Mouse (Mus musculus) neural tube, embryonic 13.5 days (tissue): Measurements from ENCODE around the gene Sufu. TPM values are rescaled to one million over a fixed set of nuclear protein-coding genes. Genes with fewer than 3 reads are reported as not detected.

Experiments used
- ATAC-seq: fragments of 200-750 bp; cut with Nextera tagmentation; 2 replicates; pipeline ENCODE4 v1.8.0; 2017; ENCODE audit warnings: low read depth, mild to moderate bottlenecking, moderate TSS enrichment, moderate library complexity
- H3K27ac ChIP-seq: fragments of 300-500 bp; sonication (generic); replicated peaks from 2 replicates; pipeline ENCODE4 v1.5.1; 2015; ENCODE audit warnings: moderate library complexity, mild to moderate bottlenecking, inconsistent platforms
- H3K27me3 ChIP-seq: fragments of 300-500 bp; sonication (generic); 2 replicates; pipeline ENCODE4 v1.6.1; 2015; ENCODE audit warnings: mild to moderate bottlenecking, inconsistent platforms
- H3K36me3 ChIP-seq: fragments of 300-500 bp; sonication (generic); 2 replicates; pipeline ENCODE4 v1.6.1; 2015; ENCODE audit warnings: mild to moderate bottlenecking, inconsistent platforms
- H3K4me1 ChIP-seq: fragments of 300-500 bp; sonication (generic); replicated peaks from 2 replicates; pipeline ENCODE4 v1.6.1; 2015; ENCODE audit warnings: inconsistent platforms
- H3K4me2 ChIP-seq: fragments of 300-500 bp; sonication (generic); 2 replicates; pipeline ENCODE4 v1.6.1; 2015; ENCODE audit warnings: inconsistent platforms, mild to moderate bottlenecking, moderate library complexity
- H3K4me3 ChIP-seq: fragments of 300-500 bp; sonication (generic); 2 replicates; pipeline ENCODE4 v1.5.1; 2015; ENCODE audit warnings: mild to moderate bottlenecking, inconsistent platforms
- H3K9ac ChIP-seq: fragments of 300-500 bp; sonication (generic); 2 replicates; pipeline ENCODE4 v1.6.1; 2015; ENCODE audit warnings: moderate library complexity, mild to moderate bottlenecking, inconsistent platforms
- H3K9me3 ChIP-seq: fragments of 300-500 bp; sonication (generic); 2 replicates; pipeline ENCODE4 v1.6.1; 2016; ENCODE audit warnings: inconsistent platforms
- WGBS: fragments of 180-500 bp; shearing (Covaris S2); methylation state at CpG from one replicate; pipeline ENCODE4 v1.1.7; 2015; 5-methylcytosine and 5-hydroxymethylcytosine counted together
- polyA plus RNA-seq: library from polyadenylated mRNA; unstranded; fragments of >200 nt; fragmentation: Nextera tagmentation; extraction: Ambion mirVana; gene quantifications from 2 replicates; pipeline ENCODE4 v1.2.1, GENCODE M21; 2015

Gene Sufu
- 24.8 and 27.9 TPM in 2 replicates for polyA plus RNA-seq

GRCm38 (mm10) chr19:46396686-46397435, at the start of gene Sufu:
Gene Sufu, plus strand, starts transcription at chr19:46396896.
- peaks cover 54% of the 10 kb centered on the region for H3K4me1 ChIP-seq
- peak within 1 kb of the TSS; percentile 81 for H3K4me2 ChIP-seq
- peak within 1 kb of the TSS; percentile 90 for H3K4me3 ChIP-seq
- no peaks in the 10 kb centered on the region for H3K27me3 ChIP-seq
- ATAC-seq, result peak; percentile 87
- peak within 1 kb of the TSS; percentile 89 for H3K9ac ChIP-seq
- under 1% methylated on average over 56 of the region's 57 CpGs for WGBS
- peaks cover 9% of the 10 kb centered on the region for H3K36me3 ChIP-seq
- H3K27ac ChIP-seq, result peak within 1 kb of the TSS; percentile 85
- no peaks in the 10 kb centered on the region for H3K9me3 ChIP-seq

GRCm38 (mm10) chr19:46347146-46347545, 49.5 kb upstream of the Sufu start:
- 94% methylated on average over 1 of the region's 1 CpGs for WGBS
- ATAC-seq, result no peak
- H3K9me3 ChIP-seq, result no peaks in the 10 kb centered on the region

GRCm38 (mm10) chr19:46347936-46348668, 48.6 kb upstream of the Sufu start:
- Histone ChIP-seq H3K27ac (peak overlapping the region; percentile 92), H3K4me3 (peak overlapping the region; percentile 64), H3K36me3 (no peaks in the 10 kb centered on the region), H3K9ac (peak overlapping the region; percentile 85), H3K4me2 (peak overlapping the region; percentile 76), H3K4me1 (peaks cover 24% of the 10 kb centered on the region), H3K9me3 (no peaks in the 10 kb centered on the region), H3K27me3 (peaks cover 43% of the 10 kb centered on the region)
- 33% methylated on average over 14 of the region's 14 CpGs for WGBS
- ATAC-seq, result peak; percentile 1; the same call in 1 of the 2 replicates

More at GRCm38 (mm10) chr19:46347146-46347545, 49.5 kb upstream of the Sufu start:
- Histone ChIP-seq H3K4me1 (peaks cover 24% of the 10 kb centered on the region), H3K27me3 (peaks cover 43% of the 10 kb centered on the region), H3K9ac (no peak overlapping the region), H3K27ac (no peak overlapping the region), H3K36me3 (no peaks in the 10 kb centered on the region), H3K4me3 (no peak overlapping the region), H3K4me2 (no peak overlapping the region)

GRCm38 (mm10) chr19:46348761-46349458, 47.8 kb upstream of the Sufu start:
- H3K4me2 ChIP-seq, result peak overlapping the region; percentile 76
- H3K27me3 ChIP-seq, result peaks cover 38% of the 10 kb centered on the region
- H3K9ac ChIP-seq, result peak overlapping the region; percentile 85
- WGBS, result 1% methylated on average over 76 of the region's 78 CpGs
- H3K27ac ChIP-seq, result peak overlapping the region; percentile 92
- peaks cover 24% of the 10 kb centered on the region for H3K4me1 ChIP-seq
- peak; percentile 93 for ATAC-seq
- H3K9me3 ChIP-seq, result no peaks in the 10 kb centered on the region
- no peaks in the 10 kb centered on the region for H3K36me3 ChIP-seq
- H3K4me3 ChIP-seq, result peak overlapping the region; percentile 64

DNA sequence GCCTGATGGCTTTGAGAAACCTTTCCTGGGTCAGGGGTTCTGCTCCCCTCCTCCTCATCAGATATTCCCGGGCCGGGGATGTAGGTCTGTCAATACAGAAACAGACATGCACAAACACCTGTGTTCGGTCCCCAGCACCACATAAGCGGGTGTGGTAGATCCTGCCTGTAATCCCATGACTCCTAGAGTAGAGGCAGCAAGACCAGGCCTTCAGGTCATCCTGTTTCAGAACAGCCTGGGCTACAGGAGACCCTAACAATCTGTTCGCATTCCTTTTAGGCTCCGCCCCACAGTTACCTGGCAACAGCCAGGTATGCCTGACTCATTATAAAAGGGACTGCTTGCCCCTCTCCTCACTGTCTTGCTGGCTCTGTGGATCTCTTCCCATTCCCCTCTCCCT, 47.1 kb upstream of the Sufu start:
- WGBS, result 41% methylated on average over 6 of the region's 6 CpGs
- ATAC-seq, result 0 out of 2 replicates have a peak, but pooled peaks have one; percentile 3
- Histone ChIP-seq H3K27ac (0 out of 2 replicates have a peak overlapping the region, but pooled peaks have one; percentile 92), H3K9me3 (no peaks in the 10 kb centered on the region), H3K9ac (peak overlapping the region; percentile 85), H3K27me3 (peaks cover 32% of the 10 kb centered on the region), H3K36me3 (no peaks in the 10 kb centered on the region), H3K4me1 (peaks cover 24% of the 10 kb centered on the region), H3K4me2 (peak overlapping the region; percentile 76), H3K4me3 (peak overlapping the region; percentile 64)

DNA sequence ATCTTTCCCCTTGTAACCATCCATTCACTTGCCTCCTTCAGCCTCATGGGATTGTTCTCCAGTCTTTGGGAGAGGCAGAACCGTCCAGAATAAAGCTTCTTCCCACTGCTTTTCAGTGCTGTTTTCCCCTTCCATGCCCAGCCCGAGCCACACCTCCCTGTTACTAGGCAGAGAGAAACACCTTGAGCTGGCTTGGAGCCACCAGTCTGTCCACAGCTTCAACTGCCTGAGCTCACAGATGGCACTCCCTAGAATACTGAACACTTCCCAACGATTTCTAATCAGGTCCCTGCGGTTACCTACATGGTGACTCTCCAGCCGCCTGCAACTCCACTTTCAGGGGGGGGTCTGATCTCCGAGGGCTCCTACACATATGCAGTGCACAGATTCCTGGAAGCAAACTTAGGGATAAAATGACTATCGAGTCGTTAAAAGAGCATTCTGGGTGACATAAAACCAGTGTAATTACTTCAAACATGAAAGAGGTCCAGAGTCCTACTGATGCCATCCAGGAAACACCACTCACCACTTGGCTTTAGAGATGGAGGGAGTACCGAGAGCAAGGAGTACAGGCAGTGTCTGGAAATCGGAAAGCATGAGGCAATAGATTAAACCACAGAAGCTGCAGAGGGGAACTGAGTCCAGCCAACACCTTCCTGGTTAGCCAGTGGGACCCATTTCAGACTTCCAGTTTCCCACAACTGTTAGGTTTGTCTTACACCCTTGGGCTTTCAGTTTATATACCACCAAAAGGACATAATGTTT, 46.3 kb upstream of the Sufu start, which contains the start of gene 2310034G01Rik:
TSS of gene 2310034G01Rik (minus strand) at position 135 of the 765 bp plus-strand sequence.
- Histone ChIP-seq H3K9me3 (no peaks in the 10 kb centered on the region), H3K4me3 (peak within 1 kb of the TSS; percentile 64), H3K27me3 (peaks cover 27% of the 10 kb centered on the region), H3K9ac (peak within 1 kb of the TSS; percentile 85), H3K36me3 (no peaks in the 10 kb centered on the region), H3K4me2 (peak within 1 kb of the TSS; percentile 76), H3K4me1 (peaks cover 24% of the 10 kb centered on the region), H3K27ac (peak within 1 kb of the TSS; percentile 92)
- ATAC-seq, result no peak
- 63% methylated on average over 10 of the region's 10 CpGs for WGBS

DNA sequence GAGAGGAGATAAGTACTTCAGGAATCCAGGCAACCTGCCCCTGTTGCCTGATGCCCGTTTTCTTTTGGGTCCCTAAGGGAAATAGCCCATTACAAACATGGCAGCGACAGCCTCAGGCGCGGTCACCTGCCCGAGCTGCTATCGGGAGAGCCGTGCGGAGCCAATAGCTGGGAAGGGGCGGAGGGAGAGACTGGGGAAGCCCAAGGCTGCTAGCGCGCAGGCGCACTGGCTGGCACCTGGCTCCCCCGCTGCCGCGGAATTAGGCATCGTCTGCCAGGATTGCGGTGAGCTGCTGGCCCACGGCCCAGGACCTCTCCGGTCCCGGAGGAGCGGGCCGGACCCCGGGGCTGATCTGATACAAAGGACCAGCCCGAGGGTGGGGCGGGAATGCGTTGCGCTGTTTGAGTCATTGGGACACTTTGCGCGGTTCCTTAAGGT, 40.0 kb upstream of the Sufu start:
- Histone ChIP-seq H3K9me3 (no peaks in the 10 kb centered on the region), H3K4me2 (peak overlapping the region; percentile 74), H3K27ac (no peak overlapping the region), H3K4me1 (peaks cover 21% of the 10 kb centered on the region), H3K27me3 (peaks cover 18% of the 10 kb centered on the region), H3K4me3 (peak overlapping the region; percentile 52), H3K36me3 (no peaks in the 10 kb centered on the region), H3K9ac (peak overlapping the region; percentile 72)
- peak; percentile 92 for ATAC-seq
- WGBS, result 0% methylated on average over 29 of the region's 29 CpGs

- Histone ChIP-seq H3K9me3 (no peaks in the 10 kb centered on the region), H3K4me2 (peak overlapping the region; percentile 74), H3K4me1 (peaks cover 21% of the 10 kb centered on the region), H3K27ac (no peak overlapping the region), H3K36me3 (no peaks in the 10 kb centered on the region), H3K4me3 (peak overlapping the region; percentile 52), H3K9ac (peak overlapping the region; percentile 72), H3K27me3 (peaks cover 17% of the 10 kb centered on the region)
- 17% methylated on average over 25 of the region's 25 CpGs for WGBS
- no peak for ATAC-seq
Measured at GRCm38 (mm10) chr19:46357344-46358280, 39.1 kb upstream of the Sufu start.

- Histone ChIP-seq H3K4me3 (peak overlapping the region; percentile 52; the same call in 1 of the 2 replicates), H3K9ac (no peak overlapping the region), H3K27me3 (peaks cover 17% of the 10 kb centered on the region), H3K4me2 (no peak overlapping the region), H3K36me3 (no peaks in the 10 kb centered on the region), H3K9me3 (no peaks in the 10 kb centered on the region), H3K4me1 (peaks cover 21% of the 10 kb centered on the region), H3K27ac (no peak overlapping the region)
- no peak for ATAC-seq
- 64% methylated on average over 4 of the region's 4 CpGs for WGBS
Measured at GRCm38 (mm10) chr19:46358381-46358780, 38.3 kb upstream of the Sufu start.

DNA sequence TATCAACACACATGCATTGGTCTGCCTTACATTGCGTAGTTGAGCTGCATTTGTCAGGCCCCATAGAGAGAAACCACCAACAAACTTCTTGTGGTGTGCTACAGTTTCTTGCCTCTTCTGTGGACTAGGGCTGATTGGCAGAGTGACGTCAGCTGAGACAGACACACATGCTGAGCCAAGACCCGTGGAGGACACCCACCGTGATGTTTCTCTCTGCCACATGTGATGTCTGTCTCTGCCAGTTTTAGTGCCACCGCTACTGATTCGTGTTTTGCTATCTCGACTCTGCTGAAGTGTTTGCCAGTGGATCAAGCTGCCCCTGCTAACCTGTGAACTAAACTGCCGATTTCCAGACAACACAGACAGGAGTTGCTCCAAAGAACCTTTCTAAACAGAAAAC, 34.6 kb upstream of the Sufu start:
- no peak for ATAC-seq
- peaks cover 17% of the 10 kb centered on the region for H3K27me3 ChIP-seq
- WGBS, result 84% methylated on average over 8 of the region's 8 CpGs
- H3K4me3 ChIP-seq, result no peak overlapping the region
- H3K4me1 ChIP-seq, result peaks cover 13% of the 10 kb centered on the region
- H3K9me3 ChIP-seq, result no peaks in the 10 kb centered on the region
- no peak overlapping the region for H3K27ac ChIP-seq
- no peaks in the 10 kb centered on the region for H3K36me3 ChIP-seq
- no peak overlapping the region for H3K9ac ChIP-seq
- no peak overlapping the region for H3K4me2 ChIP-seq
